17 mouse cellular contexts compared by ENCODE assay signal in genomic region chr10:120890592-120890991, GRCm38 (mm10). TPM values are rescaled to one million over a fixed set of nuclear protein-coding genes. Genes with fewer than 3 reads are reported as not detected.
DNase-seq lines count a peak whose midpoint lies in the region; TF ChIP-seq lines count a peak whose summit lies in the region.
"Had no signal": no experiment of that assay in that cellular context is flagged by ENCODE, and none has a peak within 500 bp of the region (broad histone marks: within the 10 kb centered on the region; RNA-seq: fewer than 3 reads in every experiment).

No protein-coding gene starts in this region.

- H3K27me3 ChIP-seq in heart, embryonic 10.5 days (ENCODE audit: insufficient read depth, poor library complexity, severe bottlenecking) = no peaks in the 10 kb centered on the region
- H3K27me3 ChIP-seq: CH12.LX, Patski had no signal

- intact Hi-C loops in gastrocnemius, adult 2 months (cut with DNase I) = no loop called here
- intact Hi-C loops in gastrocnemius, postnatal 14 days (cut with DNase I; ENCODE audit: low total_unique reads) = no loop called here
- intact Hi-C loops in heart, postnatal 36 days (cut with DNase I) = no loop called here

- H3K36me3 ChIP-seq in heart, embryonic 10.5 days = peaks cover 30% of the 10 kb centered on the region
- H3K36me3 ChIP-seq: G1E had no signal

- 0 out of 2 replicates have a peak overlapping the region, but pooled peaks have one; percentile 13 for H3K27ac ChIP-seq in gastrocnemius, adult 2 months
- no peak overlapping the region for H3K27ac ChIP-seq in heart, embryonic 10.5 days

- TF ChIP-seq CTCF in gastrocnemius, adult 2 months (IDR thresholded peaks at IDR 0.05) = no peak

- WGBS in heart, embryonic 10.5 days = 84% methylated on average over 1 of the region's 1 CpGs

- H3K9me3 ChIP-seq in heart, embryonic 10.5 days = no peaks in the 10 kb centered on the region

- no peak for DNase-seq in gastrocnemius, adult 2 months
- no peak for DNase-seq in gastrocnemius, postnatal 14 days
- peak; percentile 46 for DNase-seq in heart, adult 11 months
- no peak for DNase-seq in heart, postnatal 4 days
- DNase-seq in heart, embryonic 10.5 days (ENCODE audit: low spot score) = peak; percentile 31
- DNase-seq in heart, postnatal 36 days = no peak
- DNase-seq: adrenal gland, adult 2 months; adrenal gland, adult 8-10 months; adrenal gland, postnatal 25 days; adrenal gland, postnatal 36 days; B cell, adult 2 months; cerebellum, adult 11 months; cerebellum, adult 11-12 months; cerebellum, adult 18-20 months had no signal

- H3K4me1 ChIP-seq in heart, embryonic 10.5 days = peaks cover 23% of the 10 kb centered on the region

- H3K4me3 ChIP-seq in gastrocnemius, adult 2 months = no peak overlapping the region
- no peak overlapping the region for H3K4me3 ChIP-seq in heart, embryonic 10.5 days

RNA-seq across cellular contexts. Expression of gene Msrb3, which starts 8.3 kb away (rescaled TPM):
- total RNA-seq in gastrocnemius, adult 2 months (2021) = 100 to 1,000 TPM; 111 to 116 TPM
- total RNA-seq in gastrocnemius, postnatal 14 days (2021) = 10 to 100 TPM; 88.3 to 90.4 TPM
- total RNA-seq in heart, postnatal 4 days (2021) = 100 to 1,000 TPM; 154 to 177 TPM
- 15.4 and 20.6 TPM in 2 replicates for polyA plus RNA-seq in heart, embryonic 10.5 days (2016; fragmentation: Nextera tagmentation; extraction: Ambion mirVana)
- 10 to 100 TPM; 84.0 to 89.1 TPM for total RNA-seq in heart, postnatal 36 days (2021)
- total RNA-seq: CH12.LX had no signal
- polyA plus RNA-seq: G1E had no signal

Comparison
In these comparisons a context has a peak if more than half of its experiments do, and no peak if none do; other contexts are left out.
1. DNase-seq: peak in heart, adult 11 months (single experiment) and heart, embryonic 10.5 days (single experiment); none in gastrocnemius, adult 2 months (single experiment), gastrocnemius, postnatal 14 days (single experiment), heart, postnatal 4 days (single experiment) and heart, postnatal 36 days (0 of 2).